Mouse (Mus musculus): Measurements from ENCODE around the gene Arhgef25.

DNA sequence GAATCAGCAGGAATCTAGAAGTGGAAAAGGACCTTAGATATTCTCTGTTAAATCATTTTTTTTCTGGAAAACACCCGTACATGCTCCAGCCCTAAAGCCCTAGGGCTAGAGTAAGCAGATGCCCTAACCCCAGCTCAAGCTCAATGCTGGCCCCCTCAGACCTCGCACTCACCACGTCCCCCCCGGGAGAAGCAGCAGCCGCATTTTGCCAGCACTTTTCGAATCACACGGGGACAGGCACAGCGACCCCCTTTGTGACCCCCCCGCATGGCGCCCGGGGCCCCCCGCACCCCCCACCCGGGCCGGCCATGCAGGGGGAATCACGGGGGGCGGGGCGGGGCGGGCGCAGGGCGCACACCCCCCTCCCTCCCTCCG lies 1.8 kb downstream of the Arhgef25 start:
- TF ChIP-seq CTCF (IDR thresholded peaks at IDR 0.05; ENCODE audit: low read depth): no peak
- no peak for TF ChIP-seq EP300 (IDR thresholded peaks at IDR 0.05; ENCODE audit: low read depth)
